Mouse (Mus musculus): Measurements from ENCODE around the gene Vhl.

DNA sequence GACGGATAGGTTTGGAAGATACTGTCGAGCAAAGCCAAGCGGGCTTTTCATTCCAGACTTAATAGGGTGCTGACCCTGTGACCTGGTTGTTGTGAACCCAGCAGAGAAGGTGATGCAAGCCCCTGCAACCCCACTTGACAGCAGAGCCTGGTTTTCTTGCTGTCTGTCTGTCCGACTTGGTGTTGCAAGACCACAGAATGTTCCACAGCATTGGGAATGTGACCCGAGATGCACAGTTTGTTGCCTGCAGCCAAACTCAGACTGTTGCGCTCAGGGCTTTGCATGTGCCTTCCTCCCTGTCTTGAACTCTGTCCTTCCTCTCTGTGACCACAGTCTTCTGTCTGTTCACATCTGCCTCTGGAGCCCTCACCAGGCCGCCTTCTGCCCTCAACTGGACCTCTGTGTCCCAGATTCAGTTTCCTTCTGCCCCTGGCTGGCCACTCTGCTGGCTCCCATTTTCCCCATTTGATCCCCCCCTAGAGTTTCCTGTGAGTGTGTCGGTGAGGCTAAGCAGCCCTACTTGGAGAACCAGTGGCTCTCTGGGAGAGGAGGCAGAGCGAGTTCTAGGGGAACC lies 56.3 kb downstream of the Vhl start:
- no peak for TF ChIP-seq CTCF (IDR thresholded peaks at IDR 0.05)
- no peak for TF ChIP-seq POLR2A (IDR thresholded peaks at IDR 0.05; ENCODE audit: insufficient read depth, low read depth, low read length)
- TF ChIP-seq EP300 (IDR thresholded peaks at IDR 0.05; ENCODE audit: insufficient read depth, low read depth, low read length): no peak

Measured in heart, adult 2 months (tissue).